Mouse (Mus musculus) gastrocnemius, adult 2 months (tissue): ENCODE data around the gene Rhno1. TPM values are rescaled to one million over a fixed set of nuclear protein-coding genes. Genes with fewer than 3 reads are reported as not detected.
A peak's percentile ranks its signal among the peaks of the same experiment; 100 is the strongest.

Experiments
- DNase-seq: peaks from one replicate; pipeline ENCODE4 v3.0.0; 2022
- H3K27ac ChIP-seq: fragments of 200-600 bp; 2 replicates; pipeline ENCODE4 v1.8.1; 2022; ENCODE audit warnings: mild to moderate bottlenecking
- H3K4me3 ChIP-seq: fragments of 200-600 bp; 2 replicates; pipeline ENCODE4 v1.8.1; 2022; ENCODE audit warnings: mild to moderate bottlenecking, moderate library complexity
- CTCF ChIP-seq: fragments of 200-600 bp; IDR thresholded peaks from 2 replicates; pipeline ENCODE4 v1.8.1; 2022; ENCODE audit warnings: antibody characterized with exemption, mild to moderate bottlenecking, moderate library complexity
- intact Hi-C: fragments of 180-260 bp; cut with DNase I; formaldehyde crosslinking; loops from one replicate; pipeline ENCODE4 v1.15.1; 2025
- total RNA-seq, 2 experiments: library from RNA; stranded (reverse); gene quantifications; 2 replicates each; pipeline ENCODE4 v1.2.3; 2021

Rhno1 gene
- total RNA-seq, 2 experiments from 2014 or later, result 5.0 to 6.0 TPM

DNA sequence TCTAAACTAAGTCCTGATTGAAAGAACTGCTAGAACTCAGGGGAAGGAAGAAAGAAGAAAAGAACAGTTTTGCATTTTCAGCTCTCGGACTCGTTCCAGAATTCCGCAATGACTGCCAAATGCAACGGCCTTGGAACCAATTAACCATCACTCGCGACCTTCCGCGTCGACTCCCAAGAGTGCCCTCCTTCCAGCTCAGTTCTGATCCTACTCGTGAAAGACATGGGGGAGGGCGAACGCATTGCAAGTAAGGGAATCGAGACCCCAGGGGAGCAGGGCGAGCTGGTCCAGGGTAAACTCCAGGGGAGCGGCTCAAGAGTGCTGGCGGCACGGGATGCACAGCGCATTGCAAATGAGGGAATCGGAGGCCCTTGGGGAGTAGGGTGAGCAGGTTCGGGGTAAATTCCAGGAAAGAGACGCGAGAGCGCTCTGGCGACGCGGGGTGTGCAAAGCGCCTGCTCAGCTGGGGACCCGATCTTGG lies 7.5 kb downstream of the Rhno1 start:
- intact Hi-C loops, result no loop called here
- H3K27ac ChIP-seq, result peak overlapping the region; percentile 89
- no peak for DNase-seq
- no peak for TF ChIP-seq CTCF
- H3K4me3 ChIP-seq, result peak overlapping the region; percentile 95

DNA sequence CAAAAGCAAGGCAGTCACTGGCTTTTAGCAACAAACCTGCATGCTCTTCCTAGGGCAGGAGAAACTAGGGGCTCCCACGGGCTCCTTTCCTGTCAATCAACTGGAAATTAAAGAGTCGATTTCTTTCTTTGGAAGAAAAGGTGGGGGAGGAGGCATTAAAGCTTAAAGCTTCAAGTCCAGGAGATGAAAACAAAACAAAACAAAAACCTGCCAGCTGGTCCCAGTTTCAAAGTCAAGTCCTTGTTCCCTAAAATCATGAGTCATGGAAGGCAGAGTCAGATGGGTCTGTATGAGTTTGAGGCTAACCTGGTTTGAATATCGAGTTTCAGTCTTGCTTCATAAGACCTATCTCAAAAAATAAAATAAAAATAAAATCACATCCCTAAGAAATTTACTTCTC lies 8.6 kb downstream of the Rhno1 start:
- no peak for DNase-seq
- Histone ChIP-seq H3K4me3 (peak overlapping the region; percentile 95; the same call in 1 of the 2 replicates), H3K27ac (peak overlapping the region; percentile 89; the same call in 1 of the 2 replicates)
- no peak for TF ChIP-seq CTCF
- intact Hi-C loops, result no loop called here

DNA sequence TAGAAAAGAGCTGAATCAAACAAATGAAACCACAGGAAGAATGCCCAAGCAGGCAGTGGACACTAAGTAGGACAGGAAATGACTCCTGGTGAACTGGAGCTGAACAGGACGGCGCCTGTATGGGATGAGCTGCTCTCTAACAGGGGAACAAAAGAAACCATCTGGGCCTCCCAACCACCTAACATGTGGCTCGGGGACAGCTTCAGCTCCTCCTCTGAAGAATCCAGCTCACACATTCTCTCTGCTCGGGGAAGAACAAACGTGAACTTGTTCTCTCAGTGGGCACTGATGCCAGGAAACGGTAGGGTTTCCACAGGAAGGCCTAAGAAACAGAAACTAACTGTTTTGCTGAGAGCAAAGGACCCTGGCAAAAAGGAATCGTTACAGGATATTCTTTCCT lies 13.0 kb downstream of the Rhno1 start:
- H3K4me3 ChIP-seq, result no peak overlapping the region
- intact Hi-C loops, result no loop called here
- peak overlapping the region; percentile 50 for H3K27ac ChIP-seq
- no peak for TF ChIP-seq CTCF
- DNase-seq, result no peak

- peak overlapping the region; percentile 76 for H3K27ac ChIP-seq
- no peak for DNase-seq
- intact Hi-C loops, result no loop called here
- peak overlapping the region; percentile 14 for H3K4me3 ChIP-seq
- no peak for TF ChIP-seq CTCF
Measured at GRCm38 (mm10) chr6:128346782-128347181, 15.9 kb downstream of the Rhno1 start.

DNA sequence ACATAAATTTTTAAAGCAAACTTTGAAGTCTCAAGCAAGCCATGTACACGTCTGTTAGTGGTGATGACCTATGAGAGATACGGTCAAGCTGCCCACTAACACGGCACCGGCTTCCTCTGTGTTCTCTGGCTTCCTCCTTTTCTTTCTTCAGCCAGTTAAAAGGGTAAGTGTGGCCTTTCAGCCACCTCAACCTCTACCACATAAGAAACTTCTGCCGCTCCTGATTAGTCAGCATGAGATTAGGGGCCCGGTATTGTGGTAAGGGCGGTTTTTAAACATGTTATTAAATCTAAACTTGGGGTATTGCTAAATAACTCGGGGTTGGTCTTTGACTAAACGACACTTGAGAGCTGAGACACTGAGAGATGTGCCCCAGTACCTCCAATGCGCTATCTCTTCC lies 17.1 kb downstream of the Rhno1 start:
- intact Hi-C loops, result no loop called here
- no peak for DNase-seq
- Histone ChIP-seq H3K27ac (no peak overlapping the region), H3K4me3 (no peak overlapping the region)
- TF ChIP-seq CTCF, result no peak

- TF ChIP-seq CTCF, result no peak
Measured at GRCm38 (mm10) chr6:128341956-128342723, 20.6 kb downstream of the Rhno1 start.

DNA sequence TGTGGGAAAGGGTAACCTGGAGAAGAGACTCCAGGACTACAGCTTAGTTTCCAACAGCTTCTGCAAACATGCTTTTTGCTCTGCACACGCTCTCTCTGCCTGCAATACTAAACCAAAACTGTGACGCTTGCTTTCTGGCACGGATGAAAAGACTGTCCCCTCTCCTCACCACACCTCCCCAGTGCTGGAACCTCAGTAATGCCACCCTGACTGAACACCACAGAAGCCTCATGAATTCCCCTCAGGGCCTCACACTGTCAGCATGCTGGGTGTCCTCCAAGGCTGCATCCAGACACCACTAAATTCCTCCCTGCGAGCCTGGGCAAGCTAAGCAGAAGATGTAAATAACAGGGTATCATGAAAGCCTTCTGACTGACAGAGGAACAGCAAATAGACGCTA lies 23.8 kb downstream of the Rhno1 start:
- intact Hi-C loops, result no loop called here
- Histone ChIP-seq H3K4me3 (no peak overlapping the region), H3K27ac (peak overlapping the region; percentile 31; the same call in 1 of the 2 replicates)
- DNase-seq, result no peak
- TF ChIP-seq CTCF, result no peak

More at GRCm38 (mm10) chr6:128341956-128342723, 20.6 kb downstream of the Rhno1 start:
- intact Hi-C loops, result no loop called here
- DNase-seq, result no peak
- H3K4me3 ChIP-seq, result no peak overlapping the region
- H3K27ac ChIP-seq, result no peak overlapping the region

GRCm38 (mm10) chr6:128337467-128337866 lies 25.2 kb downstream of the Rhno1 start:
- H3K4me3 ChIP-seq, result no peak overlapping the region
- no peak for DNase-seq
- intact Hi-C loops, result no loop called here

GRCm38 (mm10) chr6:128334397-128335124 lies 28.1 kb downstream of the Rhno1 start:
- intact Hi-C loops, result no loop called here
- peak; percentile 68 for TF ChIP-seq CTCF
- Histone ChIP-seq H3K4me3 (no peak overlapping the region), H3K27ac (no peak overlapping the region)
- peak; percentile 73 for DNase-seq

More at GRCm38 (mm10) chr6:128337467-128337866, 25.2 kb downstream of the Rhno1 start:
- H3K27ac ChIP-seq, result no peak overlapping the region
- no peak for TF ChIP-seq CTCF

- peak; percentile 75 for TF ChIP-seq CTCF
- peak; percentile 38 for DNase-seq
- intact Hi-C loops, result loop anchor here (1.0 to 2.0 kb wide), 2 partner anchors 41 to 92 kb away; no protein-coding TSS in a partner anchor
Measured at GRCm38 (mm10) chr6:128318317-128318716, 44.4 kb downstream of the Rhno1 start.

GRCm38 (mm10) chr6:128315597-128315996 lies 47.1 kb downstream of the Rhno1 start:
- no peak for TF ChIP-seq CTCF
- no peak for DNase-seq
- intact Hi-C loops, result no loop called here
- Histone ChIP-seq H3K27ac (no peak overlapping the region), H3K4me3 (no peak overlapping the region)

More at GRCm38 (mm10) chr6:128318317-128318716, 44.4 kb downstream of the Rhno1 start:
- Histone ChIP-seq H3K27ac (no peak overlapping the region), H3K4me3 (no peak overlapping the region)

- no peak for DNase-seq
- no peak for TF ChIP-seq CTCF
- intact Hi-C loops, result no loop called here
- Histone ChIP-seq H3K4me3 (no peak overlapping the region), H3K27ac (no peak overlapping the region)
Measured at GRCm38 (mm10) chr6:128314796-128315195, 47.9 kb downstream of the Rhno1 start.

- intact Hi-C loops, result loop anchor here (1.0 kb wide), 1 partner anchor 74 kb away; no protein-coding TSS in a partner anchor
- peak; percentile 73 for DNase-seq
- TF ChIP-seq CTCF, result peak; percentile 89
- Histone ChIP-seq H3K4me3 (no peak overlapping the region), H3K27ac (no peak overlapping the region)
Measured at GRCm38 (mm10) chr6:128308311-128308710, 54.4 kb downstream of the Rhno1 start.

Other genes with a start within 250 kb of the Rhno1 start
- gene Tspan9, start 219.3 kb downstream of the Rhno1 start, total RNA-seq, result 10 to 100 TPM; 21.8 to 41.9 TPM
- gene Tead4, start 62.1 kb downstream of the Rhno1 start, total RNA-seq, result 1 to 10 TPM; 7.6 to 8.1 TPM
- 1 to 10 TPM; 5.9 to 6.6 TPM for gene Tulp3, start 7.1 kb downstream of the Rhno1 start, total RNA-seq
- under 1 TPM; 0.10 to 0.22 TPM for gene Foxm1, start 56 bp upstream of the Rhno1 start, total RNA-seq
- gene Tex52, start 12.5 kb upstream of the Rhno1 start, total RNA-seq, result not detected
- not detected for gene Gm44596, start 12.6 kb upstream of the Rhno1 start, total RNA-seq
- gene Nrip2, start 36.4 kb upstream of the Rhno1 start, total RNA-seq, result 1 to 10 TPM; 1.5 to 1.7 TPM
- 10 to 100 TPM; 15.3 to 16.3 TPM for gene Itfg2, start 62.0 kb upstream of the Rhno1 start, total RNA-seq
- 100 to 1,000 TPM; 105 to 165 TPM for gene Fkbp4, start 75.8 kb upstream of the Rhno1 start, total RNA-seq
- not detected for gene Pzp, start 163.8 kb upstream of the Rhno1 start, total RNA-seq
- gene A2ml1, start 218.7 kb upstream of the Rhno1 start, total RNA-seq, result not detected